Mouse (Mus musculus) embryonic facial prominence, embryonic 12.5 days (tissue): ENCODE measurements at regions not wholly inside any gene's neighbourhood (a gene's known extent, or its start where the extent isn't known, plus 50 kb on each side); places are given as distances from the start of the nearest gene placed in this dataset. TPM values are rescaled to one million over a fixed set of nuclear protein-coding genes. Genes with fewer than 3 reads are reported as not detected.

Experiments used
- ATAC-seq: fragments of 200-750 bp; cut with Nextera tagmentation; 2 replicates; pipeline ENCODE4 v1.8.0; 2017; ENCODE audit not compliant: insufficient number of reproducible peaks, insufficient read depth, low FRiP score, low TSS enrichment
- H3K27ac ChIP-seq: fragments of 300-500 bp; sonication (generic); 2 replicates; pipeline ENCODE4 v1.5.1; 2016; ENCODE audit warnings: mild to moderate bottlenecking
- H3K27me3 ChIP-seq: fragments of 300-500 bp; sonication (generic); 2 replicates; pipeline ENCODE4 v1.6.1; 2016; ENCODE audit warnings: mild to moderate bottlenecking, moderate library complexity
- H3K36me3 ChIP-seq: fragments of 300-500 bp; sonication (generic); 2 replicates; pipeline ENCODE4 v1.6.1; 2016; ENCODE audit warnings: mild to moderate bottlenecking
- H3K4me1 ChIP-seq: fragments of 300-500 bp; sonication (generic); 2 replicates; pipeline ENCODE4 v1.6.1; 2016
- H3K4me2 ChIP-seq: fragments of 300-500 bp; sonication (generic); replicated peaks from 2 replicates; pipeline ENCODE4 v1.6.1; 2016; ENCODE audit warnings: mild to moderate bottlenecking, moderate library complexity
- H3K4me3 ChIP-seq: fragments of 300-500 bp; sonication (generic); 2 replicates; pipeline ENCODE4 v1.5.1; 2016; ENCODE audit warnings: mild to moderate bottlenecking
- H3K9ac ChIP-seq: fragments of 300-500 bp; sonication (generic); 2 replicates; pipeline ENCODE4 v1.6.1; 2016; ENCODE audit warnings: mild to moderate bottlenecking, moderate library complexity
- H3K9me3 ChIP-seq: fragments of 300-500 bp; sonication (generic); 2 replicates; pipeline ENCODE4 v1.6.1; 2016; ENCODE audit warnings: mild to moderate bottlenecking, moderate library complexity
- WGBS: fragments of 180-500 bp; shearing (Covaris S2); methylation state at CpG from one replicate; pipeline ENCODE4 v1.1.7; 2016; 5-methylcytosine and 5-hydroxymethylcytosine counted together
- microRNA-seq: library from miRNA; unstranded; fragments of <30 nt; microRNA quantifications from one replicate; pipeline ENCODE4, GENCODE M21; 2017

- H3K4me3 ChIP-seq = no peak overlapping the region
- no peak for ATAC-seq
- WGBS = 89% methylated on average over 7 of the region's 7 CpGs
- no peak overlapping the region for H3K4me2 ChIP-seq
- H3K27me3 ChIP-seq = no peaks in the 10 kb centered on the region
- no peak overlapping the region for H3K9ac ChIP-seq
- no peaks in the 10 kb centered on the region for H3K4me1 ChIP-seq
- H3K9me3 ChIP-seq = no peaks in the 10 kb centered on the region
- no peaks in the 10 kb centered on the region for H3K36me3 ChIP-seq
- H3K27ac ChIP-seq = no peak overlapping the region
Observed at GRCm38 (mm10) chr8:34251934-34252333, 140.4 kb upstream of the Gm10131 start.

- 89% methylated on average over 6 of the region's 6 CpGs for WGBS
- H3K36me3 ChIP-seq = no peaks in the 10 kb centered on the region
- no peaks in the 10 kb centered on the region for H3K27me3 ChIP-seq
- no peaks in the 10 kb centered on the region for H3K4me1 ChIP-seq
- no peak overlapping the region for H3K9ac ChIP-seq
- no peak overlapping the region for H3K27ac ChIP-seq
- H3K4me3 ChIP-seq = no peak overlapping the region
- no peak overlapping the region for H3K4me2 ChIP-seq
- H3K9me3 ChIP-seq = no peaks in the 10 kb centered on the region
- ATAC-seq = no peak
Observed at GRCm38 (mm10) chr8:34239346-34239900, 127.9 kb upstream of the Gm10131 start.

DNA sequence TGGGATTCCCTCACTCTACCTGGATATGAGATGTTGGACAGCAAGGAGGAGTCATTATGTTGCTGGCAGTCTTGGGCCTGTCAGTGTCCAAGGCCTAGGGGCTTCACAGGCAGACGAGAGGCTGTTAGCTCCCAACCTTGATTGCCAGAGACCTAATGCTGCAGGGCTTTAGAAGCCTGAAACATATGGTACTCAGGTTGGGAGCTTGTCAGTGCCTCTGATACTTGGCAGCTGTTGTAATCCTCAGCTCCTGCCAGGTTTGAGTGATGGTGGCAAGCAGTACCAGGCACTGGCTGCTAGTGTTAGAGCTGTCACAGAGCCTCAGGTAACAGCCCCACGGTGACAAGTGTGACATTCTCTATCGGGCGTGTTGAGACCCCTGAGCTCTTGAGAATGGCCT, 122.2 kb upstream of the Gm10131 start:
- Histone ChIP-seq H3K9me3 (no peaks in the 10 kb centered on the region), H3K9ac (no peak overlapping the region), H3K4me1 (no peaks in the 10 kb centered on the region), H3K36me3 (no peaks in the 10 kb centered on the region), H3K4me3 (no peak overlapping the region), H3K27ac (no peak overlapping the region), H3K4me2 (no peak overlapping the region), H3K27me3 (no peaks in the 10 kb centered on the region)
- no peak for ATAC-seq
- WGBS = 75% methylated on average over 4 of the region's 4 CpGs

- H3K9me3 ChIP-seq = no peaks in the 10 kb centered on the region
- H3K4me3 ChIP-seq = no peak overlapping the region
- no peak overlapping the region for H3K4me2 ChIP-seq
- H3K4me1 ChIP-seq = no peaks in the 10 kb centered on the region
- no peak overlapping the region for H3K9ac ChIP-seq
- H3K36me3 ChIP-seq = no peaks in the 10 kb centered on the region
- 80% methylated on average over 3 of the region's 3 CpGs for WGBS
- no peak overlapping the region for H3K27ac ChIP-seq
- ATAC-seq = no peak
- H3K27me3 ChIP-seq = no peaks in the 10 kb centered on the region
Observed at GRCm38 (mm10) chr8:34229477-34229876, 117.9 kb upstream of the Gm10131 start.

DNA sequence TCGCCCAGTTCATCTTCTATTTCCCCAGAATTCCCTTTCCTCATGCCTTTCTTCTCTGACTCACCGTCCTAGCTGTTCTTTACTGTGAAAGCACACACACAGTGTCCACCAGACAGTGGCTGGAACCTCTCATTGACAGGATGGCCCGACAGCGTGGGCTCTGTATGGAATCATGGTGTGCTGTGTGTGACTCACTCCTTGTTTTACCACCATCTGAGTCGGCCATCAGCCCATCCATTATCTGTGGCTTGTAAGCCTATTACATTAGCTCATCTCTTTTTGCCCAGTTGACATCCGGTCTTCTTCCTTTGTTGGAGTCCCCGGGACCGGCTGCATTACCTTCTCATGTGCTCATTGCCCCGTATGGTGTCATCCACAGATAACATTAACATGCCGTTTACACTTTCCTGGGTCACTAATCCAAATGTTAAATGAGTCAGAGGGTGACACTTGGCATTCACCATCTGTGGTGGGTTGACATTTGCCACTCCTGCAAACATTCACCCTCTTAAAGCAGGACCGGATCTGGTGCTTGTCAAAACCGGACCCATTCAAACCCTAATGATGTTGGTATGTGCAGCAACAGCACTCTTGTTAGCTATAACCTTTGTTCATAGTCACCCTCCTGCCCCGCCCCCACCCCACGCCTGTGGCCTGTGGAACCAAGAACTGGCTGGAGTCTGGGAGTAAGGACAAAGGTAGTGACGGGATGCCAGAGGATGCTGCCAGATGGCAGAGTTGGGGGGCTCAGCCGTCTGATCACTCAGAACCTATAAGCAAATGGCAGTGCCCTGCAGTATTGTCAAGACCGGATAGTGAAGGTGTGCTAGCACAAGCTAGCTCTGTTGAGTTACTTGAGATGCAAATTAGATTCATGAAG, 113.7 kb upstream of the Gm10131 start:
- no peak overlapping the region for H3K4me3 ChIP-seq
- no peak overlapping the region for H3K27ac ChIP-seq
- 80% methylated on average over 17 of the region's 17 CpGs for WGBS
- H3K9me3 ChIP-seq = no peaks in the 10 kb centered on the region
- no peak overlapping the region for H3K9ac ChIP-seq
- no peaks in the 10 kb centered on the region for H3K27me3 ChIP-seq
- no peaks in the 10 kb centered on the region for H3K4me1 ChIP-seq
- no peaks in the 10 kb centered on the region for H3K36me3 ChIP-seq
- ATAC-seq = no peak
- no peak overlapping the region for H3K4me2 ChIP-seq

DNA sequence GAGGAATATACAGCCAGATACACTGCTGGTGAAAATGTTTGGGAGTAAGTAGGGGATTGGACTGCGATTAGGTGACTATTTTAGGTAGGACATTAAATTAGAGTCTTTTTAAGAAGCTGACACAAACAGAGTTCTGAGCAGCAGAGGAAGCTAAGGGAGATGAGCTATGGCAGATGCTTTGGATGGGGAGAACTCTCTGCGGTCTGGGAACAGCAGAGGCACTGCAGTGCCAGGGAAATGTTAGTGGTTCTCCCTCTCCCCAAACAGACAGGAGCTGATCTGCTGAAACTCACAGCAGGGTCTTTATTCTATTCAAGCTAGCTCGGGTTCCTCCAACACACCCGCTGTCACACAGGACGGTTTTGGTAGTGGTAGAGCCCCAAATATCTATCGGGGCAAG, 110.7 kb upstream of the Gm10131 start:
- Histone ChIP-seq H3K27ac (no peak overlapping the region), H3K27me3 (no peaks in the 10 kb centered on the region), H3K9me3 (0 out of 2 replicates have a peak, but pooled peaks cover 3% of the 10 kb centered on the region), H3K4me2 (no peak overlapping the region), H3K36me3 (no peaks in the 10 kb centered on the region), H3K4me1 (no peaks in the 10 kb centered on the region), H3K9ac (no peak overlapping the region), H3K4me3 (no peak overlapping the region)
- WGBS = 78% methylated on average over 6 of the region's 6 CpGs
- ATAC-seq = no peak

Small RNAs in the stretch of these regions (microRNA-seq; reads per million reads assigned to microRNA genes)
- gene Gm23177 = not detected
